Comparison of ENCODE assay signal across 18 mouse cellular contexts in the genomic region with DNA sequence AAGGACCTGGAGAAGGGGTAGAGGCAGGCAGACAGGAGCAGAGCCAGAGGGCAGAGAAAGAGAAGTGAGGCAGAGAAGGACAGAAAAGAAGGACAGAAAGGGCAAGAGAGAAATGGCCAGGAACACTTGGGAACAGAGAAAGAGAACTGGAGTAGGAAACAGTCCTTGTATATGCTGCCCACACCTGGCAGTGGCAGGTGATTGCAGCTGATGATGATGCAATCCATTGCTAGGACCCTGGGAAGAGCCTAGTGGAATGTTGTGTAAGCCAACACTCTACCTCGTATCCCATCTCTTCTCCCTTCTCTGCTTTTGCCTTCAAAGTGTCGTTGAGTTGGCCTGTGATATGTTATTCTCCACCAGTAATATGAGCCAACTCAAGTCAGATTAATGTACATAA.
DNase-seq lines count a peak whose midpoint lies in the region; ATAC-seq and TF ChIP-seq lines count a peak whose summit lies in the region.
"Had no signal": no experiment of that assay in that cellular context is flagged by ENCODE, and none has a peak within 500 bp of the region (broad histone marks: within the 10 kb centered on the region; RNA-seq: fewer than 3 reads in every experiment).

No protein-coding gene starts in this region.

- H3K4me2 ChIP-seq in liver, postnatal 0 days (ENCODE audit: low read depth, low read length): no peak overlapping the region
- H3K4me2 ChIP-seq: heart, embryonic 12.5 days; hindbrain, embryonic 12.5 days; neural tube, embryonic 15.5 days had no signal

- POLR2A ChIA-PET in Patski (lab: Charles Lee): no interaction called here

- no peak overlapping the region for H3K4me3 ChIP-seq in ES-Bruce4 (ENCODE audit: low read depth, low read length)
- no peak overlapping the region for H3K4me3 ChIP-seq in liver, postnatal 0 days (ENCODE audit: low read depth, low read length)
- H3K4me3 ChIP-seq: heart, embryonic 12.5 days; hindbrain, embryonic 12.5 days; neural tube, embryonic 15.5 days had no signal

- TF ChIP-seq CTCF in ES-Bruce4 (IDR thresholded peaks at IDR 0.05; ENCODE audit: low read depth, low read length) (peak; percentile 52), Patski (IDR thresholded peaks at IDR 0.05) (peak; percentile 31)
- TF ChIP-seq CTCF in liver, postnatal 0 days (IDR thresholded peaks at IDR 0.05; ENCODE audit: low read depth): peak; percentile 53

- in situ Hi-C loops in Patski (cut with MboI; ENCODE audit: low pct_unique_long_range_greater_than_20kb): no loop called here

- WGBS in liver, postnatal 0 days (ENCODE audit: insufficient replicate concordance): 49% methylated on average over 2 of the region's 2 CpGs

- H3K9ac ChIP-seq in ES-Bruce4 (ENCODE audit: low read depth, poor library complexity, severe bottlenecking): no peak overlapping the region
- H3K9ac ChIP-seq in liver, postnatal 0 days (replicated peaks): no peak overlapping the region
- H3K9ac ChIP-seq: forebrain, postnatal 0 days; heart, embryonic 12.5 days; hindbrain, embryonic 12.5 days; neural tube, embryonic 15.5 days had no signal

- H3K9me3 ChIP-seq in ES-Bruce4 (replicated peaks; ENCODE audit: control insufficient read depth, insufficient read depth, low read length, poor library complexity, severe bottlenecking): no peaks in the 10 kb centered on the region
- H3K9me3 ChIP-seq in liver, postnatal 0 days (ENCODE audit: low read length): no peaks in the 10 kb centered on the region
- H3K9me3 ChIP-seq: G1E; heart, embryonic 12.5 days; hindbrain, embryonic 12.5 days; neural tube, embryonic 15.5 days had no signal

- ATAC-seq in Patski: no peak
- peak; percentile 45; the same call in 1 of the 2 replicates for ATAC-seq in liver, postnatal 0 days
- ATAC-seq: forebrain, postnatal 0 days had no signal

- DNase-seq in kidney, adult 9 months: peak; percentile 7
- no peak for DNase-seq in kidney, adult 8-10 months
- no peak for DNase-seq in Patski (ENCODE audit: low read depth, low spot score)
- no peak for DNase-seq in liver, postnatal 0 days
- DNase-seq in thymus, postnatal 25 days: no peak
- no peak for DNase-seq in retina, postnatal 1 day
- DNase-seq: cerebellum, adult 11-12 months; forebrain, postnatal 0 days; gastrocnemius, postnatal 10 days; kidney, adult 18-20 months; layer of hippocampus, adult 9-11 months; lung, adult 18-20 months; right cerebral cortex, adult 18-20 months had no signal

- no peaks in the 10 kb centered on the region for H3K36me3 ChIP-seq in ES-Bruce4 (ENCODE audit: control insufficient read depth, insufficient read depth, low read length, poor library complexity, severe bottlenecking)
- no peaks in the 10 kb centered on the region for H3K36me3 ChIP-seq in liver, postnatal 0 days (replicated peaks; ENCODE audit: insufficient read depth, low read length)
- H3K36me3 ChIP-seq: G1E; heart, embryonic 12.5 days; hindbrain, embryonic 12.5 days; neural tube, embryonic 15.5 days had no signal

- no peaks in the 10 kb centered on the region for H3K27me3 ChIP-seq in ES-Bruce4 (ENCODE audit: control insufficient read depth, insufficient read depth, low read length, poor library complexity, severe bottlenecking)
- H3K27me3 ChIP-seq in Patski: no peaks in the 10 kb centered on the region
- H3K27me3 ChIP-seq in liver, postnatal 0 days (ENCODE audit: insufficient read depth, low read length): no peaks in the 10 kb centered on the region
- H3K27me3 ChIP-seq: heart, embryonic 12.5 days; hindbrain, embryonic 12.5 days; neural tube, embryonic 15.5 days had no signal

- TF ChIP-seq EP300 in ES-Bruce4 (IDR thresholded peaks at IDR 0.05; ENCODE audit: insufficient read depth, low read depth, low read length): 0 out of 2 replicates have a peak, but pooled peaks have one; percentile 52
- TF ChIP-seq EP300 in liver, postnatal 0 days (IDR thresholded peaks at IDR 0.05; ENCODE audit: low read depth): no peak

- H3K4me1 ChIP-seq in ES-Bruce4 (ENCODE audit: control insufficient read depth, insufficient read depth, low read length): no peaks in the 10 kb centered on the region
- H3K4me1 ChIP-seq in liver, postnatal 0 days (ENCODE audit: insufficient read depth): no peaks in the 10 kb centered on the region
- H3K4me1 ChIP-seq: heart, embryonic 12.5 days; hindbrain, embryonic 12.5 days; neural tube, embryonic 15.5 days had no signal

- no peak for TF ChIP-seq POLR2A in ES-Bruce4 (IDR thresholded peaks at IDR 0.05; ENCODE audit: insufficient read depth, low read length)

- peak overlapping the region; percentile 76 for H3K27ac ChIP-seq in ES-Bruce4 (ENCODE audit: insufficient read depth, low read length)
- no peak overlapping the region for H3K27ac ChIP-seq in liver, postnatal 0 days (ENCODE audit: low read depth)
- H3K27ac ChIP-seq: hindbrain, embryonic 12.5 days; neural tube, embryonic 15.5 days had no signal

- CTCF ChIA-PET in Patski (lab: Charles Lee): no interaction called here
